Mouse (Mus musculus) neutrophil, adult 83 days (primary cell): ENCODE measurements around the gene Tor1a. TPM values are rescaled to one million over a fixed set of nuclear protein-coding genes. Genes with fewer than 3 reads are reported as not detected.

Experiments
- total RNA-seq, 2 experiments: library from RNA; stranded (reverse); gene quantifications; one replicate each; pipeline ENCODE4 v1.2.4; 2023

The Tor1a gene
- 10 to 100 TPM; 70.0 to 78.5 TPM for total RNA-seq

DNA sequence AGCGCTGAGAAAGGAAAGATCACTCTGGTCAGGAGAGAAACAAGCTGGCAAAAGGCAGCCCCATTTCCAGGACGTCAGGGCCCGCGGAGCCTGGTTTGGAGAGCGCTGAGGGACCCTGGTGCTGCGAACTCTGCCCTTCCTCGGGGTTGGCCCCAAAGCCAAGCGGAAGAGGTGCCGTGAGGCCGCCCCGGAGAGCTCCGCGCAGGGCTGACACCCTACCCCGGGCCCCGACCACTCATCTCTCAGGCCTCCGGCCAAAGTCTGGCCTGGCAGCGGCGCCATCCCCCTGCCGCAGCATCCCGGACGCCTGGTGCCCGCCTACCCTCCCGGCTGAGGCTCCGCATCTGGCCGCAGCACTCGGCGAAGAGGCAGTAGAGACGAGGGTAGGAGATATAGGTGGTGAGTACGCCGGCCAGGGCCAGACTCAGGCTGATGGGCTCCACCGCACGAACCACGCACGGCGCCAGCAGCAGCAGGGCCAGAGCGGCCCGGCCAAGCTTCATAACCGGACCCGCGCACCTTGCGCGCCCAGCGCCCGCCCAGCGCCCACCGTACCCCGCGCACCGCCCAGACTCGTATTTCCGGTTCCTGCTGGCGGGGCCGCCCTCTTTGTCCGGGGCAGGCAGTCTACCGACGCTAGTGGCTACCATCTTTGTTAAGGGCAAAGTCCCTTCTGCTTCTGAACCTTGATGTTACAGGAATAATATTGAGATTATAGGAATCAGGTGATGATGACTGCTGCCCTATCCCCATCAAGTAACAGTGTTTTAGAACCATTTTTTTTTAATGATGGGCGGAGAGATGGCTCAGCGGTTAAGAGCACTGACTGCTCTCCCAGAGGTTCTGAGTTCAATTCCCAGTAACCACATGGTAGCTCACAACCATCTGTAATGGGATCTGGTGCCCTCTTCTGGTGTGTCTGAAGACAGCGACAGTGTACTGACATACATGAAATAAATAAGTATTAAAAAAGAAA lies at the start of gene Tor1a:
Gene Tor1a, minus strand, starts transcription at position 582 of the 976 bp plus-strand sequence.

DNA sequence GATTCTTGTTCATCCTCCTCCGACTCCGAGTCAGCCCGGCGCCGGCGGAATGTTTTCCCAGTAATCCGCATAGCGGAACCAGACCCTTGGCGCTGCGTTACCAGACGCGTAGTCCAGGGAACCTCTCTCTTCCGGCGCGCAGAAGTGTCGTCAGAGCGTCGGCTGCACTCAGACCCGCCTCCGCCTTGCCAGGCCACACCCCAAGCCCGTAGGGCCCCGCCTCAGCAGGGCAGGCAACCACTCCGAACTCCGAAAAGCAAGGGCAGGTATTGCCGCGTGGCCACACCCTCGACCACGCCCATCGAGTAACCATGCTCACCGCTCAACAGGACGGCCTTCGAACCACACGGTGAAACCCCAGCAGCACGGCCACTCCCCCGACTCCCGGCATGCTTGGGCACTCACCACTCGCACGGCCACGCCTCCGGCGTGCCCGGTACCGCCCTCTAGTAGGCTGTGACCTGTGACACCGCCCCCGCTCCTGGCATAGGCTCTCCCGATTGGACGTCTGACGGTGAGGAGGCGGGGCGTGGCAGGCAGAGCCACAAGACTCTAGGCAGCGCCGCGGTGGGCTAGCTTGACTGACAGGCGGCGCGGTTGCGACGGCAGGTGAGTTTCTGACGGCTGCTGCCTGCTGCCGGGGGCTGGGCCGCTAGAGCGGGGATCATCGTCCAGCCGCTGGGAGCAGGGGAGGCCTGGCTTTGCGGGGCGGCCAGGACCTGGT lies 14.2 kb upstream of the Tor1a start, which contains the start of the genes BC005624 and Usp20:
Gene BC005624, minus strand, starts transcription at position 412 of the 724 bp plus-strand sequence.
Gene Usp20, plus strand, starts transcription at position 490 of the 724 bp plus-strand sequence.

DNA sequence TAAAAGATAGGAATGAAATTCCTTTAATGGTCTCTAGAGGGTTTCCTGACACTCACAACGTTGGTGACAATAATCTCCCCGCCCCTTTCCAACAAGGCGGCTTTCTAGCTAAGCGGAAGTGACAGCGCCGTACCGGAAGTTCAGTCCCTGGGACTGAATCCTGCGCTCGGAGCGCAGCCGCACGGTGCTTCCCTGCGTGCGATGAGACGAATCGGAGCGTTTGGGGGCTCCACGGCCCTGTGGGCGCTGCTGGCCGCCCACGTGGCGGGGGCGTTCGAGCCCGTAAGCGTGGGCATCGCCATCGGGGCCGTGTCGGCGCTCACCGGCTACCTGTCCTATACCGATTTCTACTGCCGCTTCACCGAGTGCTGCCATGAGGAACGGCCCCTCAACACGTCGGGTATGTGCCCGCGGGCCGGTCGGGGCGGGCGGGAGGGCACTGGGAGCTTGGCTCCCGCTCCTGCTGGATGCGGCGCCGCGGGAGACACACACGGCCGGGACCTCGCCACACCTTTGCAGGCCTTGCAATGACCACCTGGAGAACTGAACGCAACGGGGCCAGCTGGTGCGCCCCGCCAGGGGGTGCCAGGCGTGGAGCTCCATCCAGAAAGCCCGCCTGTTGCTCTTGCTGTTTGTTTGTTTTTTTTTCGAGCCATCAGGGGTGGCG lies 14.8 kb downstream of the Tor1a start, which contains the start of gene Tor1b:
Gene Tor1b, plus strand, starts transcription at position 136 of the 667 bp plus-strand sequence.

DNA sequence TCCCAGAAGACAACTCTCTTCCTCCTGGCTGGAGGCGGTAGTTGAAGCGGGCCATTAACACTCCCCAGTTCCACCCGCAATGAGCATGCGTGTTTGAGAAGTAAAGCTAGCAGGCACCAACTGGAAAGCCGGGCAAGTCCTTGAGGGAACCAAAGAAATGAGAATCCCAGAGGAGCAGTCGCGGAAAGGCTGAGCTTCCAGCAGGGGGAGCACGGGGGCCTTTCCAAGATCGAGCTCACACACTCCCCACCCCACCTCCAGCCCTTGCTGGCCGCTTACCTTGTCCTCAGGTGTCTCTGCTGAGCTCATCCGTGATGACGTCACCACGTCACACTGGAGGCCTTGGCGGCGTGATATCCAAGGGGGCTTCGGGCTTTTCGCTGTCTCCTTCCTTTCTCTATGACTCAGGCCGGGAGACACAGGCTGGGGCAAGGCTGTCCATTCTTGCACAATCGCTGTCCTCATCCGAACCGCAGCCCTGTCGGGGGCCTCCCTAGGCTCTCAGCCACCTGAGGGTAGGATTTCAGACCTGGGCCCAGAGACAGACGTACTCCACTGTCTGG lies 38.2 kb downstream of the Tor1a start, which contains the start of gene Ptges:
Gene Ptges, minus strand, starts transcription at position 381 of the 563 bp plus-strand sequence.

Other genes starting within 250 kb of the Tor1a start
- gene 1700001O22Rik, start 164.3 kb downstream of the Tor1a start, total RNA-seq: not detected
- 10 to 100 TPM; 10.5 to 10.9 TPM for gene Ntmt1, start 160.1 kb downstream of the Tor1a start, total RNA-seq
- gene Asb6, start 137.6 kb downstream of the Tor1a start, total RNA-seq: 10 to 100 TPM; 23.3 to 25.8 TPM
- gene Prrx2, start 133.0 kb downstream of the Tor1a start, total RNA-seq: not detected
- 10 to 100 TPM; 12.2 to 12.6 TPM for gene Ptges, start 38.1 kb downstream of the Tor1a start, total RNA-seq
- gene Tor1b, start 15.0 kb downstream of the Tor1a start, total RNA-seq: 10 to 100 TPM; 36.0 to 40.1 TPM
- gene BC005624, start 14.3 kb upstream of the Tor1a start, total RNA-seq: 10 to 100 TPM; 49.6 to 51.3 TPM
- 1 to 10 TPM; 6.3 to 6.7 TPM for gene Usp20, start 14.3 kb upstream of the Tor1a start, total RNA-seq
- 100 to 1,000 TPM; 123 to 126 TPM for gene Fnbp1, start 174.1 kb upstream of the Tor1a start, total RNA-seq
- 10 to 100 TPM; 51.9 to 54.3 TPM for gene Gpr107, start 184.4 kb upstream of the Tor1a start, total RNA-seq